Mouse (Mus musculus) lung, postnatal 4 days (tissue): ENCODE measurements at regions not wholly inside any gene's neighbourhood (a gene's known extent, or its start where the extent isn't known, plus 50 kb on each side); places are given as distances from the start of the nearest gene placed in this dataset.

ENCODE experiments used
- DNase-seq, 2 experiments: peaks; one replicate each; pipeline ENCODE4 v3.0.0; 2021

- DNase-seq, result no peak
These were observed 65.1 kb upstream of the Tnrc6c start for GRCm38 (mm10) chr11:117589006-117589405.

GRCm38 (mm10) chr11:117589422-117589821 is 64.7 kb upstream of the Tnrc6c start:
- no peak for DNase-seq

DNA sequence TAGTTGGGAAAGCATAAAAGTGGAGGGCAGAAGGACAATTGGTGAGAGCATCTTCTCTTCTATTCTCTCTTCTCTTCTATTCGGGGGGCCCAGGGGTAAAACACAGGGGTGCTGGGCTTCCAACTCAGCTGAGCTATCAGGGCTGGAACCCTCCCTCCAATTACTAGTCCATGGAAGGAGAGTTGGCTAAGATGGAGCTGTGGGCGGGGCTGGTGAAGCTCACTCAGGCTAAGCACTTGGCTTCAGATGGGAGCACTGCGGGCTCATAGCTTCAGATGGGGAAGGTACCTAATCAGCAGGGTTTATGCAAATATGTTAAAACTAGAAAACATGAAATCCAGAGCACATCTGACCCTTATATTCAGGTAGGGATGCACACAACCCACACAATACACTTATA is 61.5 kb upstream of the Tnrc6c start:
- no peak for DNase-seq

DNA sequence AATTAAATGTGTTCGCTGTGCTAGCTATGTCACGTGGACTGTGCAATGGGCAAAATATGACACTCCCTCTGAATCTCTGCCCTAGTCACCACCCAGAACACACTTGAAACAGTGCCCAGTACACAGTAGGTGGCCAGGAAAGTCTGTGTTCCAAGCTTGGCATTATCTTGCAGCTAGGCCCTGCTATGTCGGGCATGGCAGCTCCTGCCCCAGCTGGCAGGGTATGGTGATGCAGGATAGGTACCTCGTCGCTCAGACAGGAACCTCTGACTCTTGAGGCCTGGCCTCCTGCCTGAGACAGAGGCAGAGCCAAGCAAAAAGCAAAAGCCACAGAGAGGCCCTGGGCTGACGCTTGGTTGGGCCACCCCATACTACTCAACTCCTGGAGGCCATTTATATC is 57.9 kb upstream of the Tnrc6c start:
- DNase-seq, result no peak

- no peak for DNase-seq
These were observed 56.3 kb upstream of the Tnrc6c start for GRCm38 (mm10) chr11:117597754-117598153.

- no peak for DNase-seq
These were observed 55.9 kb upstream of the Tnrc6c start for GRCm38 (mm10) chr11:117598170-117598583.

- DNase-seq, result no peak
These were observed 55.5 kb upstream of the Tnrc6c start for GRCm38 (mm10) chr11:117598610-117599009.

DNA sequence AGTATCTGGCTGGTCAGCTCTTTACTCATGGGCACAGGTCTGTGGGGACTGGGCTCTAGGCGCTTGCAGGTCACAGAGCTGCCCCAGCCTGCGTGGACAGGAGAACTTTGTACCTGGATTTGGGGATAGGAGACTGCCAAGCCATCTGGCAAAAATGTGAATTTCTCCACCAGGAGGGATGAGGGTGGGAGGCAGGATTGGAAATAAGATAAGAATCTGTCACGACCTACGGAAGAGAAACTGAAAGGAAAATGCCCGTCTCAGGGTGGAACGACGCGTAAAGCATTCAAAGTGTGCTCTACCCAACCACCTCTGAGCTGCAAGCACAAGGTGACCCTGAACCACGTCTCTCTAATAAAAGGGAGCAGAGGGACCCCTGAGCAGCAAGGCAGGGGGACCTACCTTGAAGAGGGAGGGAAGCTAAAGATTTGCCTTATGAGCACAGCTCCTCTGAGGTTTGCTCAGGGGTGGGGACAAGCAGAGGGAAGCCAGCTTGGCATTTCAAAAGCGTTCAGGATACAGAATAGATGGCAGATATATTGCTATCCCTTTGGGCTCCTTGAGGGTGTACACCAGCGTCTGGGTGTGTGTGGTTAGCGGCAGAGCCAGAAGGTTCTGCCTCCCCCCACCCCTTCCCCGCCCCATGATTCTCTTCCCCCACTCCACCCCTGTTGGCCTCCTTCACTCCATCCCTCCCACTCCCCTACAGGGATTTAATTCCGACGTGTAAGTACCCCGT is 54.9 kb upstream of the Tnrc6c start:
- peak in 1 of 2 experiments; percentile 28 for DNase-seq

GRCm38 (mm10) chr11:117599788-117600263 is 54.3 kb upstream of the Tnrc6c start:
- no peak for DNase-seq

- no peak for DNase-seq
These were observed 52.9 kb upstream of the Tnrc6c start for GRCm38 (mm10) chr11:117601147-117601546.

DNA sequence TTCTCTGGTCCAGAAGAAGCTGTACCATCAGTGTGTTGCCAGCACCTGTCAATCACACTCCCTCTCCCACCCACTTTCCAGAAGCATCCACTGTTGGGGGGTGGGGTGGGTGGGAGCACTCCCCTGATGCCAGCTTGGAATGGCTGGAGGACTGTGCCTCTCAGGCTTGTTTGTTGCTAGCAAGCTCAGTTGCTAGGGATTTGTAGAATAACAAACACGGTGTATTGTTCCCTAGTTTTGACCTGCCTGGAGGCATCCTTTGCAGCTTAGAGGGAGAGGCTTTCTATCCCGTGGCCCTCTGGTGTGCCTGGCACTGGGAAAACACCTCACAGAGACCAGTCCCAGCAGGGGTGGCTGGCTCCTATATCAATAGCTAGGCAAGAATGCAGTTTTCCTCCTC is 50.1 kb upstream of the Tnrc6c start:
- DNase-seq, result no peak
